Mouse (Mus musculus): ENCODE data around the gene Fam104a.
A peak's percentile ranks its signal among the peaks of the same experiment; 100 is the strongest.
"Not testable (repeated sequence)": the region's sequence is repeated elsewhere in the genome, so short reads cannot be mapped to it uniquely, and the experiment has no call there.

Fam104a gene

DNA sequence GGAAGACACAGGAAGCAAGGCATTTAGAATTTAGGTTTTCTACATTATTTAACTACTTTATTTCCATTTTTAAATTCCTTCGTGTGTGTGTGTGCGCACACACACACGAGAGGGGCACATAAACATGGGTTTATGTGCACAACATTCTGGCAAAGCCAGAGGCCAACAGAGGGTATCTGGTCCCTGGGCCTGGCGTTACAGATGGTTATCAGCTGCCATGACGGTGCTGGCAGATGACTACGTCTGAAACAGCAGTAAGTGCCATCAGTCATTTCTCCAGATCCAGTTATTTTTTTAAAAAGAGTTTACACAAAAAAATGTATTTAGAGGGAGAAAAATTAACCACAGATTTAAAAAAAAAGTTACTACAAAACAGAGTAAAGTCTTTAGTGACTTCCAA, 17.8 kb downstream of the Fam104a start:
- DNase-seq (ENCODE audit: low read depth, low spot score): no peak

DNA sequence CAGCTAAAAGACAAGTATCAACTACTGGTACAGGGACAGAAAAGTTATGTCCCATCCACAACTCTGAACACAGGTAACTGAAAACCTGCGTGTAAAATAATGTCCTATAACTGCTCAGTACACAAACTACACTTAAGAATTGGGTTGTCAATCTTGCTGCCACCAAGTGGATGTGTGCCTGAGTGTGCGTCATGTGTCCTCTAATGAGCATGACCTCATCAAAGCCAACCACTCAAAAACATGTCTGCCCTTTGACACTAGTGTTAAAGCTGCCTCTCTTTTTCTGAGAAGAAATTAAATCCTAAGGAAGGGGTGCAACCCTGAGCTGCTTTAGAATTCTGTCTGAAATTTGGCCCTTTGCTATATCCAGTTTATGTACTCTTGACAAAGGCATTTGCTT, 19.7 kb downstream of the Fam104a start:
- no peak for DNase-seq (ENCODE audit: low read depth, low spot score)

GRCm38 (mm10) chr11:113661835-113662351, 22.1 kb downstream of the Fam104a start:
- no peak for DNase-seq (ENCODE audit: low read depth, low spot score)

- DNase-seq (ENCODE audit: low read depth, low spot score): no peak
These were observed 23.0 kb downstream of the Fam104a start for GRCm38 (mm10) chr11:113660940-113661339.

DNA sequence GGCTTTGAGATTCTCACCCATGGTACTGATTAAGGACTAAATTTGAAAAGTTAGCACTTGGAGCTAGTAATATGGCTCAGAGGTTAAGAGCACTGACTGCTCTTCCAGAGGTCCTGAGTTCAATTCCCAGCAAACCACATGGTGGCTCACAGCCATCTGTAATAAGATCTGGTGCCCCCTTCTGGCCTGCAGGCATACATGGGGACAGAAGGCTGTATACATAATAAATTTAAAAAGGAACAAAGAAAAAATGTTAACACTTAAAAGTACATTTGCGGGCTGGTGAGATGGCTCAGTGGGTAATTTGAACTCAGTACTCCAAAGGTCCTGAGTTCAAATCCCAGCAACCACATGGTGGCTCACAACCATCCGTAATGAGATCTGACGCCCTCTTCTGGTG, 23.7 kb downstream of the Fam104a start:
- not testable (repeated sequence) for DNase-seq (ENCODE audit: low read depth, low spot score)

GRCm38 (mm10) chr11:113658763-113659162, 25.2 kb downstream of the Fam104a start:
- no peak for DNase-seq (ENCODE audit: low read depth, low spot score)

DNA sequence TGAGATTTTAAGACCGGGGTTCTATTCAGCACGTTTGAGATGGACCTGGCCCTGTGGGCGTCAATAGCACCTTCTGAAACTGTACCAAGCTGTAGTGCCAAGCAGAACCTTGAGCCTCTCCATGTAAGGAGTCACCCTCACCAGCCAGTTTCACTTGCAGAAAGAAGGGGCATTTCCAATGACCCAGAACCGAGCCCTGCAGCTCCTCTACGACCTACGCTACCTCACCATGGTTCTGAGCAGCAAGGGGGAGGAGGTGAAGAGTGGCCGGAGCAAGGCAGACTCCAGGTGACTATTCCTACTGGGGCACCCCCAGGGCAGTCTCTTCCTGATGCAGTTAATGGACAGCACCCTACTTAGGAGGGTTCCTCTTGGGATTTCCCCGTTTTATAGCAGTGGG, 25.6 kb downstream of the Fam104a start:
- DNase-seq (ENCODE audit: low read depth, low spot score): no peak

- no peak for DNase-seq (ENCODE audit: low read depth, low spot score)
These were observed 26.7 kb downstream of the Fam104a start for GRCm38 (mm10) chr11:113657221-113657620.

DNA sequence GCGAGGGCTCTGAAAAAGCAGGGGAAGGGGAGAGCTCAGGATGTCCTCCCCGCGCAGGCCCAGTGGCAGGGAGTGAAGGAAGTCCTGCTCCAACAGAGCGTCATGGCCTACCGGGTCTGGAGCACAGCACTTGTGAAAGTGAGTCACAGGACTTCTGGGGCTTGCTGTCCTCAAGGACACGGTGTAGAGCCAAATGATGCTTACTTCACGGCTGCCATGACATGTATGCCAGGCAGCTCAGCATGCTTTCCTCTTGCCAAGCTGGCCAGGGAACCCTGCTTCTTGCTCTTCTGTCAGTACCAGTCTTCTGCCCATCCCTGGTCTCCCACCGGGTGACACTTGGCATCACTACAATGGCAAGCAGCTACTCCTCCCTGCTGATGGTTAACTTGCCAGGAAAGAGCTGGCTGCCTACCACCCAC, 27.4 kb downstream of the Fam104a start:
- no peak for DNase-seq (ENCODE audit: low read depth, low spot score)

- no peak for DNase-seq (ENCODE audit: low read depth, low spot score)
These were observed 29.2 kb downstream of the Fam104a start for GRCm38 (mm10) chr11:113654561-113655270.

DNA sequence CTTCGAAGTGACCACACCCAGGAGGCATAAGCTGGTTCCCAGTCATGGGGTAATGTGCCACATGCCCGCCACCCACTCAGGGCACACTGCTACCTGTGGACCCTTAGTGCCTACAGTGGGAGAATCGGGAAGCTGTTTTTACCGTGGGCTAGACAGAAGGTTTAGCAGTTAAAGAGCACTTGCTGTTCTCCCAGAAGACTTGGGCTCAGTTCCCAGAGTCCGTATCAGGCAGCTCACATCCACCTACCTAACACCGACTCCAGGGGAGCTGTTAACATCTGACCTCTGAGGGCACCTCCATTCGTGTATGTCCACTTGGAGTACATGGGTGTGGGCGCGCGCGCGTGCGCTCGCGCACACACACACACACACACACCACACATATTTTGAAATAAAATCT, 29.9 kb downstream of the Fam104a start:
- DNase-seq (ENCODE audit: low read depth, low spot score): no peak

DNA sequence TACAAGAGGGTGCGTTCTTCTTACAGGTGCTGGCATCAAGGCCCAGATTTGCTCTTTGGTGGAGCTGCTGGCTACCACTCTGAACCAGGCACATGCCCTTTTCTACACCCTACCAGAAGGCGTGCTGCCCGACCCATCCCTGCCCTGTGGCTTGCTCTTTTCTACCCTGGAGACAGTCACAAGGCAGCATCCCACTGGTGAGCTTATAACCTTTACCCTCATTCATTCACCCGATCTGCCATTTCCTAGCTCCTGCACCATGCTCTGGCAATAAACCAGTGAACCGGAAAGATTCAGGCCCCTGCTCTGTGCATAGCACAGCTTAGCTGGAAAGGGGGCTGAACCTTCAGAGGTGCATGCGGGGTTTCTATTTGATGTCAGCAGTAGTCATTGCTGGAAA, 31.4 kb downstream of the Fam104a start:
- DNase-seq (ENCODE audit: low read depth, low spot score): no peak

DNA sequence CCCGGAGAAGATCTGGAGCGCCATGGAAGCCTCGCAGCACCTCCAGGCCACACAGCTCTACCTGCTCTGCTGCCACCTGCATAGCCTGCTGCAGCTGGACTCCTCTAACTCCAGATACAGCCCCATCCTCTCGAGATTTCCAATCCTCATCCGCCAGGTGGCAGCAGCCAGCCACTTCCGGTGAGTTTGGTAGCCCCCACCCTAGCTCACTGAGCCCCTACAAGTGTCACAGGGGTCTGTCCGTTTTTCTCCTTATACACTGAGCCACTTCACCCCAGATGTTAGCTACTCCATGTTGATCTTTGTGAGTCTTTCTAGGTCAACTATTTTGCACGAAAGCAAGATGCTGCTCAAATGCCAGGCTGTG, 32.1 kb downstream of the Fam104a start:
- peak; percentile 25 for DNase-seq (ENCODE audit: low read depth, low spot score)

GRCm38 (mm10) chr11:113651206-113651906, 32.6 kb downstream of the Fam104a start:
- no peak for DNase-seq (ENCODE audit: low read depth, low spot score)

DNA sequence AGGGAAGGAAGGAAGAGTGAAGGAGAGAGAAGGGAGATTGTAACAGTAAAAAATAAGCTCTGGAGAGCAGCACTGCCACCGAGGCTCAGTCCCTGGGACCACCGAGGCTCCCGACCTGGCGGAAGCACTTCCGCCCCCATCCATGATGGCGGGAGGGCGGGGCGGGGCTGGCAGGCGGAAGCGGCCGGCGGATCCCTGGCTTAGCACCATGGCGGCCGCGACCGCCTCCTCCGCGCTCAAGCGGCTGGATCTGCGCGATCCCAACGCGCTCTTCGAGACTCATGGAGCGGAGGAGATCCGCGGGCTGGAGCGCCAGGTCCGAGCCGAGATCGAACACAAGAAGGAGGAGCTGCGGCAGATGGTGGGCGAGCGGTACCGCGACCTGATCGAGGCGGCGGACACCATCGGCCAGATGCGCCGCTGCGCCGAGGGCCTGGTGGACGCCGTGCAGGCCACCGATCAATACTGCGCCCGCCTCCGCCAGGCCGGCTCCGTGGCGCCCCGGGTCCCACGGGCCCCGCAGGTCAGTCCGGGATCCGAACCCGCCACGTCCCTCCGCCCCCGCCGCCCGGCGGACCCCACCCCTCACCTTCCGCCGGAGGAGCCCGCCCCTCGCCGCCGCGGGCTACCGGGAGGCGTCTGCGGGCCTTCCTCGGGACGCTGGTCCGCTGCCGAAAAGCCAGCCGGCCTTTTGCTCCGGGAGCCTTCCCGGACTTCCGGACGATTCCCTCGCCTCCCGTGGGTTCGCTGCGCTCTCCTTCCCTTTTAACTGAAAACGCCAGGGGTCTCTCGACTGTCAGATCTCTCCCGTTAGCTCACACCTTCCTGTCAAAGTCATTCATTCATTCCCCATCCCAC, 34.4 kb downstream of the Fam104a start, which contains the start of gene Slc39a11:
Gene Slc39a11, minus strand, starts transcription at position 727 of the 858 bp plus-strand sequence.
- DNase-seq (ENCODE audit: low read depth, low spot score): peak; percentile 88

DNA sequence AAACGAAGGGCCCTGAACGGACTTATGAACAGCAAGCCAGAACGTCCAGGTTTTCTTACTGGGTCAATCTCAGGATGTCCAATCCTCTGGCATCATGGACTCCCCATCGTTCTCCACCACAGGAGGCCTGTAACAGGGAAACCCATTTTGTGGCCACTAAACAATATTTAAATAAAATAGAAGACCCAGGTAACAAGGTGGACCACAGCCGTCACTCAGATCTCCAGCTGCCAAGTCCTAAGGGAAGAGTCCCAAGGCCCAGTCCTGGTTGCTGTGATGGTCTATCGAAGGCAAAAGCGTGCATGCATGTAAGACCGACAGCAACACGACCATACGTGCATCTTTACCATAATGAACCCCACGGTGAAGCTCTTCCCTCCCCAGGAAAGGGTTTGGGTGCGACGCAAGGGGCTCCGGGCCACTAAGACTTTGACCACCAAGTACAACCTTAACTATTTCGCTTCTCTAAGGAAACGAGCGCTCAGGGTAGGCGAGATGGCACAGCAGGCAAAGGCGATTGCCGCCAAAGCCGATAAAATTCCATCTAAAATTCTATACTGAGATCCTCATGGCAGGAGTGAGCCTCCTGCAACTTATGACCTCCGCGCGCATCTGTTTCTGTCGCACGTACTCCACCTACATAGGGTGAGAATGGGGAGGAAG, 35.1 kb downstream of the Fam104a start, which contains the start of gene Cog1:
Gene Cog1, plus strand, starts transcription at position 480 of the 663 bp plus-strand sequence.
- peak; percentile 14 for DNase-seq (ENCODE audit: low read depth, low spot score)

GRCm38 (mm10) chr11:113648152-113648551, 35.8 kb downstream of the Fam104a start:
- DNase-seq (ENCODE audit: low read depth, low spot score): peak; percentile 88

DNA sequence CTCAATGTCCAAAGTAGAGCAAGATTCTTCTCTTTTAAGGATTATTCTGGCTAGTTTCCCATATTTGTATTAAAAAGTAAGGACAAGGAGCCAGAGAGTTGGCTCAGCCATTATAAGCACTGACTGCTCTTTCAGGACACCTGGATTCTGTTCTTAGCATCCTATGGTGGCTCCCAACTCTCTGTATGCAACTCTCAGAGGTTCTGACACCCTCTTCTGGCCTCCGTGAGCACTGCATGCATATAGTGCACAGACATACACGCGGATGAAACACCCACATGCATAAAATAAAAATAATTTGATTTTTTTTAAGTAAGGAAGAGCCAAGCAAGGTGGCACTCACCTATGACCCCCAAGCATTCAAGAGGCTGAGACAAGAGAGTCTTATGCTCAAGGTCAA, 38.8 kb downstream of the Fam104a start:
- DNase-seq (ENCODE audit: low read depth, low spot score): no peak

- no peak for DNase-seq (ENCODE audit: low read depth, low spot score)
These were observed 45.3 kb downstream of the Fam104a start for GRCm38 (mm10) chr11:113638680-113639079.

GRCm38 (mm10) chr11:113634699-113635121, 49.2 kb downstream of the Fam104a start:
- DNase-seq (ENCODE audit: low read depth, low spot score): no peak

- DNase-seq (ENCODE audit: low read depth, low spot score): no peak
These were observed 50.6 kb downstream of the Fam104a start for GRCm38 (mm10) chr11:113633398-113633797.
